Mouse (Mus musculus) cortical plate, adult 2 months (tissue): ENCODE measurements at regions not wholly inside any gene's neighbourhood (a gene's known extent, or its start where the extent isn't known, plus 50 kb on each side); places are given as distances from the start of the nearest gene placed in this dataset.

Source experiments
- H3K27ac ChIP-seq: fragments of 200-500 bp; 2 replicates; pipeline ENCODE4 v1.5.1; 2012; ENCODE audit warnings: low read length, control low read depth, inconsistent platforms; ENCODE audit not compliant: insufficient read depth
- H3K4me1 ChIP-seq: fragments of 200-500 bp; 2 replicates; pipeline ENCODE4 v1.6.1; 2011; ENCODE audit warnings: low read length; ENCODE audit not compliant: control insufficient read depth, insufficient read depth
- H3K4me3 ChIP-seq: fragments of 200-500 bp; 2 replicates; pipeline ENCODE4 v1.5.1; 2011; ENCODE audit warnings: mild to moderate bottlenecking, low read length, control low read depth; ENCODE audit not compliant: insufficient read depth
- CTCF ChIP-seq: fragments of 200-500 bp; IDR thresholded peaks from 2 replicates; pipeline ENCODE4 v1.5.1; 2011; ENCODE audit warnings: mild to moderate bottlenecking, control low read depth, low read length; ENCODE audit not compliant: insufficient read depth; ENCODE audit errors: extremely low read depth
- POLR2A ChIP-seq: fragments of 200-500 bp; IDR thresholded peaks from 2 replicates; pipeline ENCODE4 v1.6.1; 2011; ENCODE audit warnings: mild to moderate bottlenecking, low read length, control low read depth; ENCODE audit not compliant: insufficient read depth; ENCODE audit errors: extremely low read depth

GRCm38 (mm10) chr10:67598590-67599047 is 49.9 kb upstream of the Ado start:
- Histone ChIP-seq H3K4me1 (no peaks in the 10 kb centered on the region), H3K27ac (no peak overlapping the region), H3K4me3 (no peak overlapping the region)
- no peak for TF ChIP-seq POLR2A
- TF ChIP-seq CTCF = no peak
